ENCODE assay signal across 8 mouse cellular contexts in the genomic region with DNA sequence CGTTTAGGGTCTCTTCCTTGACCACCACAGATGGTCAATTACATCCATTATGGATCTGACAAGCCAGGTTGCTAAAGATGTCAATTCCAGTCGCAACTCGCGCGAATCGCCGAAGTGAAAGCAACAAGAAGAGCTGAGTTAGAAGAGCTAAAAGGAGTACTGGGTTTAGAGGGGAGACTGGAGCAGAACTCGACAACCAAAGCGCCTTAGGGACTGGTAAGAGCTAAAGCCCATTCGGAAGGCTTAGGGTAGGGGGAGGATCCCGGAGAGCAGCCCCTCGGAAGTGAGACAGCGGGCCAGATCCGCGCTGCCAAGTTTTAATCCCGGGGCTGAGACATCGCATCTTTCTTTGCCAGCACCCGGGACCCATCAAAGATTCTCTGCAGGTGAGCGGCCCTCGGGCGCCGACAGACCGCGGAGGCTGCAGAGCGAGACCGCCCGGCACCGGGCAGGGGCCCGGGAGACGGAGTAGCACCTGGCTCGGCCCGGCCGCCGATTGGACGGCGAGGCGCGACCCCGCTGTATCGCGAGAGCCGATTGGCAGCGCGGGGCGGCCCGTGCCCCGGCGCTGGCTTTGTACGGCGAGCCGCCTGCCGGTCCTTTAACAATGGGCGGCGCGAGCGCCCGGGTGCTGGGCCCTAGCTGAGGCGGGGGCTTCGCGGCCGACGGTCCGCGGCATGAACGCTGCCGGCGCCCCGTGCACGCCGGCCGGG. TPM values are rescaled to one million over a fixed set of nuclear protein-coding genes. Genes with fewer than 3 reads are reported as not detected.
DNase-seq lines count a peak whose midpoint lies in the region; ATAC-seq and TF ChIP-seq lines count a peak whose summit lies in the region.

A gene (plus strand): TSS at position 577 of the 713 bp plus-strand sequence.

- 0 out of 2 replicates have a peak, but pooled peaks cover 2% of the 10 kb centered on the region for H3K4me1 ChIP-seq in brown adipose tissue, adult 24 weeks (ENCODE audit: control insufficient read depth, insufficient read depth, insufficient read length, low read length)
- H3K4me1 ChIP-seq in heart, embryonic 13.5 days = peaks cover 28% of the 10 kb centered on the region
- H3K4me1 ChIP-seq in liver, embryonic 11.5 days (replicated peaks; ENCODE audit: control insufficient read depth, insufficient read depth, low read length) = peaks cover 16% of the 10 kb centered on the region

- peak within 1 kb of the TSS; percentile 95 for H3K4me3 ChIP-seq in brown adipose tissue, adult 24 weeks (ENCODE audit: insufficient read depth, low read depth, low read length)
- peak within 1 kb of the TSS; percentile 88 for H3K4me3 ChIP-seq in heart, embryonic 13.5 days
- peak within 1 kb of the TSS; percentile 93 for H3K4me3 ChIP-seq in liver, embryonic 11.5 days (ENCODE audit: low read depth, low read length)
- H3K4me3 ChIP-seq in myocyte = peak within 1 kb of the TSS; percentile 60

- H3K9ac ChIP-seq in heart, embryonic 13.5 days = peak within 1 kb of the TSS; percentile 95
- H3K9ac ChIP-seq in liver, embryonic 11.5 days (ENCODE audit: low read depth, low read length) = peak within 1 kb of the TSS; percentile 93

- H3K4me2 ChIP-seq in heart, embryonic 13.5 days = peak within 1 kb of the TSS; percentile 89
- H3K4me2 ChIP-seq in liver, embryonic 11.5 days = peak within 1 kb of the TSS; percentile 93
- peak within 1 kb of the TSS; percentile 91 for H3K4me2 ChIP-seq in myocyte (ENCODE audit: low read depth)

- TF ChIP-seq POLR2A in myocyte (IDR thresholded peaks at IDR 0.05; ENCODE audit: insufficient read length, low read depth) = peak; percentile 57

- peak; percentile 90 for ATAC-seq in CD4-positive, CD25-positive, alpha-beta regulatory T cell, adult 4 months
- ATAC-seq in erythroid progenitor cell, adult 5-6 weeks (replicated peaks; ENCODE audit: low FRiP score, poor library complexity, severe bottlenecking) = peak; percentile 92
- peak; percentile 97 for ATAC-seq in heart, embryonic 13.5 days (ENCODE audit: extremely low read depth, insufficient number of reproducible peaks, low FRiP score, low TSS enrichment)
- ATAC-seq in liver, embryonic 11.5 days (replicated peaks; ENCODE audit: low FRiP score) = peak; percentile 100

- no peaks in the 10 kb centered on the region for H3K36me3 ChIP-seq in heart, embryonic 13.5 days
- no peaks in the 10 kb centered on the region for H3K36me3 ChIP-seq in liver, embryonic 11.5 days (ENCODE audit: control insufficient read depth, insufficient read depth, low read length)
- no peaks in the 10 kb centered on the region for H3K36me3 ChIP-seq in myocyte (ENCODE audit: control insufficient read depth, insufficient read depth)

- peaks cover 17% of the 10 kb centered on the region for H3K27me3 ChIP-seq in heart, embryonic 13.5 days (replicated peaks)
- no peaks in the 10 kb centered on the region for H3K27me3 ChIP-seq in liver, embryonic 11.5 days (replicated peaks; ENCODE audit: control insufficient read depth, insufficient read depth, low read length)
- H3K27me3 ChIP-seq in myocyte (ENCODE audit: control insufficient read depth, insufficient read depth, insufficient read length) = peaks cover 31% of the 10 kb centered on the region

- peak; percentile 95 for DNase-seq in kidney, postnatal 10 days
- peak; percentile 93 for DNase-seq in liver, embryonic 11.5 days (ENCODE audit: low spot score)
- peak; percentile 89 to 95 for DNase-seq in spleen, postnatal 4 days (ENCODE audit: low spot score in 2 of 2)

- no peaks in the 10 kb centered on the region for H3K9me3 ChIP-seq in heart, embryonic 13.5 days
- no peaks in the 10 kb centered on the region for H3K9me3 ChIP-seq in liver, embryonic 11.5 days (ENCODE audit: control insufficient read depth, low read length)

- no peaks in the 10 kb centered on the region for H3K79me2 ChIP-seq in myocyte (ENCODE audit: control insufficient read depth, insufficient read depth)

- peak within 1 kb of the TSS; percentile 7; the same call in 1 of the 2 replicates for H3K27ac ChIP-seq in brown adipose tissue, adult 24 weeks (replicated peaks; ENCODE audit: low read depth, low read length)
- H3K27ac ChIP-seq in heart, embryonic 13.5 days (replicated peaks) = peak within 1 kb of the TSS; percentile 87
- peak within 1 kb of the TSS; percentile 77 for H3K27ac ChIP-seq in liver, embryonic 11.5 days (ENCODE audit: low read depth, low read length)

- H3ac ChIP-seq in myocyte (ENCODE audit: control insufficient read depth, insufficient read length) = peak within 1 kb of the TSS; percentile 45

- WGBS in heart, embryonic 13.5 days = under 1% methylated on average over 71 of the region's 71 CpGs
- under 1% methylated on average over 71 of the region's 71 CpGs for WGBS in liver, embryonic 11.5 days

TF ChIP-seq in myocyte, 11 proteins besides CTCF, POLR2A, EP300 and RAD21:
- peak in 2 of 3 experiments; percentile 9 to 51 for TF ChIP-seq MYOD1 (IDR thresholded peaks at IDR 0.05; ENCODE audit: control insufficient read depth in 1 of 3, insufficient read length in 2 of 3, low read depth in 2 of 3)
- no peak for TF ChIP-seq CEBPB (IDR thresholded peaks at IDR 0.05; ENCODE audit: insufficient read depth, poor library complexity, severe bottlenecking)
- no peak for TF ChIP-seq TCF3 (IDR thresholded peaks at IDR 0.05; ENCODE audit: insufficient read length, low read depth)
- no peak for TF ChIP-seq SRF (IDR thresholded peaks at IDR 0.05; ENCODE audit: control insufficient read depth, insufficient read length, low read depth)
- no peak for TF ChIP-seq REST (IDR thresholded peaks at IDR 0.05; ENCODE audit: insufficient read depth, insufficient read length)
- TF ChIP-seq MAX (IDR thresholded peaks at IDR 0.05; ENCODE audit: low read depth) = no peak
- no peak for TF ChIP-seq POLR2AphosphoS2 (IDR thresholded peaks at IDR 0.05; ENCODE audit: insufficient read length, low read depth)
- TF ChIP-seq MYOG (IDR thresholded peaks at IDR 0.05; ENCODE audit: control insufficient read depth in 1 of 3, insufficient read depth in 1 of 3, insufficient read length in 2 of 3, low read depth in 2 of 3) = peak in 1 of 3 experiments; percentile 67
- TF ChIP-seq E2F4 (IDR thresholded peaks at IDR 0.05; ENCODE audit: insufficient read depth) = no peak
- no peak for TF ChIP-seq TCF12 (IDR thresholded peaks at IDR 0.05; ENCODE audit: insufficient read depth, poor library complexity, severe bottlenecking)

RNA-seq across cellular contexts. Expression of the gene that starts here (rescaled TPM):
- polyA plus RNA-seq in CD4-positive, CD25-positive, alpha-beta regulatory T cell, adult 4 months (2017; shearing (Covaris generic)) = 1 to 10 TPM; 4.1 to 5.5 TPM
- polyA plus RNA-seq in brown adipose tissue, adult 24 weeks (2012; ENCODE audit: insufficient read depth, insufficient read length, missing spikeins) = 2.1 and 2.8 TPM in 2 replicates
- total RNA-seq in erythroid progenitor cell, adult 5-6 weeks (2015; ENCODE audit: low replicate concordance) = 0.36 and 1.3 TPM in 2 replicates
- 0.15 and 1.9 TPM in 2 replicates for total RNA-seq in erythroid progenitor cell, adult 5-6 weeks (2017; ENCODE audit: low replicate concordance)
- 7.9 and 10.0 TPM in 2 replicates for polyA plus RNA-seq in heart, embryonic 13.5 days (2015; fragmentation: Nextera tagmentation; extraction: Ambion mirVana)
- polyA plus RNA-seq in liver, embryonic 11.5 days (2014; fragmentation: Nextera tagmentation; extraction: Ambion mirVana) = 12.4 and 13.2 TPM in 2 replicates
- polyA plus RNA-seq in myocyte (2012; fragmentation: generic; extraction: Trizol) = 2.1 TPM

Comparison
In these comparisons a context has a peak if more than half of its experiments do, and no peak if none do; other contexts are left out.
1. Peak in every context shown above with its lines: DNase-seq, ATAC-seq, H3K4me3 ChIP-seq and H3K27ac ChIP-seq.
2. H3K27ac ChIP-seq: peak in every context shown above with its lines; median percentile 87 in heart, embryonic 13.5 days; 77 in liver, embryonic 11.5 days; 7 in brown adipose tissue, adult 24 weeks.